In the genomic region with DNA sequence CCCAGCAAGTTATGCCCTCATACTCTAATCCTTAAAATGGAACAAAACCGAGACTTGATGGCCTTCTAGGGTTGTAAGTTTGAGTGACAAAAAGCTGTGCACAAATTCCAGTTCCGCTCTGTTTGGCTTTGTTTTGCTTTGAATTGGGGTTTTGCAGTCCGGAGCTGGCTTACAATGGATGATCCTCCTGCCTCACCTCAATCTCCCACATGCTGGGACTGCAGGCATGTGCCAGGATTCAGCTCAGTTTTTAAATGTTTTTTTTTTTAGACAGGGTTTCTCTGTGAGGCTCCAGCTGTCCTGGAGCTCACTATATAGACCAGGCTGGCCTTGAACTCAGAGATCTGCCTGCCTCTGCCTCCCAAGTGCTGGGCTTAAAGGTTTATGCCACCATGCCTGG, we compare ENCODE assay signal across 13 mouse cellular contexts. TPM values are rescaled to one million over a fixed set of nuclear protein-coding genes. Genes with fewer than 3 reads are reported as not detected.
A peak's percentile ranks its signal among the peaks of the same experiment; 100 is the strongest.
DNase-seq lines count a peak whose midpoint lies in the region; ATAC-seq lines count a peak whose summit lies in the region.
"Had no signal": no experiment of that assay in that cellular context is flagged by ENCODE, and none has a peak within 500 bp of the region (broad histone marks: within the 10 kb centered on the region; RNA-seq: fewer than 3 reads in every experiment).

No protein-coding gene starts in this region.

- H3K4me3 ChIP-seq in hindbrain, embryonic 10.5 days, result no peak overlapping the region
- no peak overlapping the region for H3K4me3 ChIP-seq in hindbrain, embryonic 16.5 days (ENCODE audit: low read length)
- no peak overlapping the region for H3K4me3 ChIP-seq in midbrain, embryonic 12.5 days
- H3K4me3 ChIP-seq in midbrain, embryonic 15.5 days, result no peak overlapping the region
- H3K4me3 ChIP-seq in liver, embryonic 12.5 days, result no peak overlapping the region
- H3K4me3 ChIP-seq: forebrain, embryonic 15.5 days; heart, embryonic 12.5 days had no signal

- no peak for ATAC-seq in hindbrain, embryonic 16.5 days
- no peak for ATAC-seq in midbrain, embryonic 12.5 days (ENCODE audit: low FRiP score, low read depth)
- no peak for ATAC-seq in midbrain, embryonic 15.5 days (replicated peaks)
- ATAC-seq in megakaryocyte progenitor cell, adult 5-6 weeks (replicated peaks; ENCODE audit: poor library complexity), result no peak
- ATAC-seq in liver, embryonic 12.5 days, result no peak

- DNase-seq in cerebellum, adult 9-10 months, result peak; percentile 9
- no peak for DNase-seq in cerebellum, adult 11 months
- DNase-seq in hindbrain, embryonic 10.5 days (ENCODE audit: low spot score), result no peak
- DNase-seq: kidney, postnatal 14 days; lung, adult 2 months; thymus, postnatal 36 days had no signal

- H3K4me1 ChIP-seq in hindbrain, embryonic 10.5 days (replicated peaks), result peaks cover 10% of the 10 kb centered on the region
- H3K4me1 ChIP-seq in hindbrain, embryonic 16.5 days (ENCODE audit: control insufficient read depth, insufficient read depth, low read depth, low read length), result no peaks in the 10 kb centered on the region
- peaks cover 5% of the 10 kb centered on the region; the same call in 1 of the 2 replicates for H3K4me1 ChIP-seq in midbrain, embryonic 12.5 days
- peaks cover 4% of the 10 kb centered on the region; the same call in 1 of the 2 replicates for H3K4me1 ChIP-seq in midbrain, embryonic 15.5 days
- no peaks in the 10 kb centered on the region for H3K4me1 ChIP-seq in liver, embryonic 12.5 days

- no peak overlapping the region for H3K9ac ChIP-seq in hindbrain, embryonic 16.5 days (ENCODE audit: low read depth, low read length)
- H3K9ac ChIP-seq in midbrain, embryonic 12.5 days (replicated peaks), result no peak overlapping the region
- H3K9ac ChIP-seq in midbrain, embryonic 15.5 days, result no peak overlapping the region
- H3K9ac ChIP-seq in liver, embryonic 12.5 days, result no peak overlapping the region
- H3K9ac ChIP-seq: forebrain, embryonic 15.5 days; heart, embryonic 12.5 days had no signal

- H3K27ac ChIP-seq in hindbrain, embryonic 10.5 days, result peak overlapping the region; percentile 56
- H3K27ac ChIP-seq in hindbrain, embryonic 16.5 days (ENCODE audit: low read depth, low read length), result no peak overlapping the region
- H3K27ac ChIP-seq in midbrain, embryonic 12.5 days (replicated peaks), result peak overlapping the region; percentile 64; the same call in 1 of the 2 replicates
- H3K27ac ChIP-seq in midbrain, embryonic 15.5 days, result no peak overlapping the region
- H3K27ac ChIP-seq in liver, embryonic 12.5 days, result no peak overlapping the region
- H3K27ac ChIP-seq: forebrain, embryonic 15.5 days had no signal

- no peaks in the 10 kb centered on the region for H3K9me3 ChIP-seq in hindbrain, embryonic 10.5 days
- H3K9me3 ChIP-seq in hindbrain, embryonic 16.5 days (ENCODE audit: control insufficient read depth, low read length), result no peaks in the 10 kb centered on the region
- H3K9me3 ChIP-seq in midbrain, embryonic 12.5 days, result no peaks in the 10 kb centered on the region
- no peaks in the 10 kb centered on the region for H3K9me3 ChIP-seq in midbrain, embryonic 15.5 days
- H3K9me3 ChIP-seq in liver, embryonic 12.5 days (replicated peaks), result no peaks in the 10 kb centered on the region
- H3K9me3 ChIP-seq: forebrain, embryonic 15.5 days; heart, embryonic 12.5 days had no signal

- no peak overlapping the region for H3K4me2 ChIP-seq in hindbrain, embryonic 16.5 days (ENCODE audit: low read length)
- no peak overlapping the region for H3K4me2 ChIP-seq in midbrain, embryonic 12.5 days (replicated peaks)
- no peak overlapping the region for H3K4me2 ChIP-seq in midbrain, embryonic 15.5 days
- H3K4me2 ChIP-seq in liver, embryonic 12.5 days, result no peak overlapping the region
- H3K4me2 ChIP-seq: forebrain, embryonic 15.5 days; heart, embryonic 12.5 days had no signal

- H3K27me3 ChIP-seq in hindbrain, embryonic 10.5 days (ENCODE audit: insufficient read depth, poor library complexity, severe bottlenecking), result no peaks in the 10 kb centered on the region
- H3K27me3 ChIP-seq in hindbrain, embryonic 16.5 days (replicated peaks; ENCODE audit: control insufficient read depth, insufficient read depth, low read length), result no peaks in the 10 kb centered on the region
- no peaks in the 10 kb centered on the region for H3K27me3 ChIP-seq in midbrain, embryonic 12.5 days
- no peaks in the 10 kb centered on the region for H3K27me3 ChIP-seq in midbrain, embryonic 15.5 days (replicated peaks)
- 0 out of 2 replicates have a peak, but pooled peaks cover 3% of the 10 kb centered on the region for H3K27me3 ChIP-seq in liver, embryonic 12.5 days (replicated peaks)
- H3K27me3 ChIP-seq: forebrain, embryonic 15.5 days had no signal

- no peaks in the 10 kb centered on the region for H3K36me3 ChIP-seq in hindbrain, embryonic 10.5 days
- H3K36me3 ChIP-seq in hindbrain, embryonic 16.5 days (ENCODE audit: control insufficient read depth, insufficient read depth, low read length), result no peaks in the 10 kb centered on the region
- no peaks in the 10 kb centered on the region for H3K36me3 ChIP-seq in midbrain, embryonic 12.5 days
- H3K36me3 ChIP-seq in midbrain, embryonic 15.5 days (replicated peaks), result no peaks in the 10 kb centered on the region
- H3K36me3 ChIP-seq in liver, embryonic 12.5 days, result no peaks in the 10 kb centered on the region
- H3K36me3 ChIP-seq: forebrain, embryonic 15.5 days; heart, embryonic 12.5 days had no signal

- WGBS in hindbrain, embryonic 10.5 days, result 64% methylated on average over 3 of the region's 3 CpGs
- WGBS in hindbrain, embryonic 16.5 days, result 32% methylated on average over 3 of the region's 3 CpGs
- WGBS in midbrain, embryonic 12.5 days, result 40% methylated on average over 3 of the region's 3 CpGs
- 43% methylated on average over 3 of the region's 3 CpGs for WGBS in midbrain, embryonic 15.5 days
- WGBS in liver, embryonic 12.5 days (ENCODE audit: insufficient replicate concordance), result 70% methylated on average over 3 of the region's 3 CpGs

RNA-seq across cellular contexts. Expression of gene Fam174b, which starts 23.3 kb away (rescaled TPM):
- 26.1 and 27.4 TPM in 2 replicates for polyA plus RNA-seq in hindbrain, embryonic 10.5 days (2016; fragmentation: Nextera tagmentation; extraction: Ambion mirVana)
- polyA plus RNA-seq in hindbrain, embryonic 16.5 days (2015; fragmentation: Nextera tagmentation; extraction: Ambion mirVana), result 38.1 and 43.3 TPM in 2 replicates
- 32.3 and 44.5 TPM in 2 replicates for polyA plus RNA-seq in midbrain, embryonic 12.5 days (2016; fragmentation: Nextera tagmentation; extraction: Ambion mirVana)
- 34.4 and 36.1 TPM in 2 replicates for polyA plus RNA-seq in midbrain, embryonic 15.5 days (2015; fragmentation: Nextera tagmentation; extraction: Ambion mirVana)
- total RNA-seq in megakaryocyte progenitor cell, adult 5-6 weeks (2015), result 3.0 and 3.3 TPM in 2 replicates
- total RNA-seq in megakaryocyte progenitor cell, adult 5-6 weeks (2017), result 6.0 and 6.7 TPM in 2 replicates
- 10.7 and 12.4 TPM in 2 replicates for polyA plus RNA-seq in liver, embryonic 12.5 days (2016; fragmentation: Nextera tagmentation; extraction: Ambion mirVana)

Comparison
In these comparisons a context has a peak if more than half of its experiments do, and no peak if none do; other contexts are left out.
1. H3K27ac ChIP-seq: peak in hindbrain, embryonic 10.5 days (single experiment) and midbrain, embryonic 12.5 days (single experiment); none in hindbrain, embryonic 16.5 days (single experiment), midbrain, embryonic 15.5 days (single experiment) and liver, embryonic 12.5 days (single experiment).